Mouse (Mus musculus): Measurements from ENCODE around the gene Nav2.

GRCm38 (mm10) chr7:49066828-49067227 is 158.3 kb downstream of the Nav2 start:
- TF ChIP-seq CTCF (IDR thresholded peaks at IDR 0.05 in 2 of 3, conservative IDR thresholded peaks at IDR 0.05 in 1 of 3; ENCODE audit: control insufficient read depth in 1 of 3, insufficient read depth in 1 of 3, low read depth in 2 of 3, low read length in 3 of 3, poor library complexity in 1 of 3, severe bottlenecking in 1 of 3) (no peak), USF2 (IDR thresholded peaks at IDR 0.05; ENCODE audit: borderline replicate concordance in 1 of 2, insufficient read depth in 1 of 2, low read depth in 1 of 2, low read length in 2 of 2) (no peak), NRF1 (IDR thresholded peaks at IDR 0.05; ENCODE audit: insufficient read depth, low read depth, low read length, poor library complexity, severe bottlenecking) (no peak), USF1 (IDR thresholded peaks at IDR 0.05; ENCODE audit: low read depth, low read length) (no peak), POLR2AphosphoS2 (IDR thresholded peaks at IDR 0.05; ENCODE audit: low read length) (no peak), POLR2A (IDR thresholded peaks at IDR 0.05; ENCODE audit: control insufficient read depth in 1 of 2, insufficient read depth in 1 of 2, low read depth in 1 of 2, low read length in 2 of 2, poor library complexity in 1 of 2) (no peak), RCOR1 (IDR thresholded peaks at IDR 0.05; ENCODE audit: low read depth, low read length) (no peak), MEF2A (IDR thresholded peaks at IDR 0.05; ENCODE audit: extremely low read depth, insufficient replicate concordance, low read depth, low read length, poor library complexity, severe bottlenecking) (no peak)

Data from MEL (cell line).